Mouse (Mus musculus) erythroblast, embryonic 14.5 days (primary cell): ENCODE measurements at regions not wholly inside any gene's neighbourhood (a gene's known extent, or its start where the extent isn't known, plus 50 kb on each side); places are given as distances from the start of the nearest gene placed in this dataset.

Experiments
- H3K27me3 ChIP-seq: 2 replicates; pipeline ENCODE4 v1.6.1; 2012; ENCODE audit warnings: inconsistent platforms; ENCODE audit not compliant: control insufficient read depth
- H3K36me3 ChIP-seq: 2 replicates; pipeline ENCODE4 v1.6.1; 2012; ENCODE audit warnings: mild to moderate bottlenecking, inconsistent platforms; ENCODE audit not compliant: control insufficient read depth
- H3K4me1 ChIP-seq: 2 replicates; pipeline ENCODE4 v1.6.1; 2012; ENCODE audit warnings: inconsistent platforms; ENCODE audit not compliant: control insufficient read depth
- H3K4me3 ChIP-seq: replicated peaks from 2 replicates; pipeline ENCODE3; 2012; ENCODE audit warnings: moderate library complexity, mild to moderate bottlenecking, inconsistent platforms
- H3K9me3 ChIP-seq: 2 replicates; pipeline ENCODE4 v1.6.1; 2012; ENCODE audit warnings: low read length, inconsistent platforms, mixed read lengths; ENCODE audit not compliant: control insufficient read depth
- GATA1 ChIP-seq: IDR thresholded peaks from 2 replicates; pipeline ENCODE4 v1.6.1; 2012; ENCODE audit warnings: low read length, inconsistent platforms, mixed read lengths
- TAL1 ChIP-seq: IDR thresholded peaks from 3 replicates; pipeline ENCODE4 v1.6.1; 2012; ENCODE audit warnings: low read length, inconsistent platforms, mixed read lengths

DNA sequence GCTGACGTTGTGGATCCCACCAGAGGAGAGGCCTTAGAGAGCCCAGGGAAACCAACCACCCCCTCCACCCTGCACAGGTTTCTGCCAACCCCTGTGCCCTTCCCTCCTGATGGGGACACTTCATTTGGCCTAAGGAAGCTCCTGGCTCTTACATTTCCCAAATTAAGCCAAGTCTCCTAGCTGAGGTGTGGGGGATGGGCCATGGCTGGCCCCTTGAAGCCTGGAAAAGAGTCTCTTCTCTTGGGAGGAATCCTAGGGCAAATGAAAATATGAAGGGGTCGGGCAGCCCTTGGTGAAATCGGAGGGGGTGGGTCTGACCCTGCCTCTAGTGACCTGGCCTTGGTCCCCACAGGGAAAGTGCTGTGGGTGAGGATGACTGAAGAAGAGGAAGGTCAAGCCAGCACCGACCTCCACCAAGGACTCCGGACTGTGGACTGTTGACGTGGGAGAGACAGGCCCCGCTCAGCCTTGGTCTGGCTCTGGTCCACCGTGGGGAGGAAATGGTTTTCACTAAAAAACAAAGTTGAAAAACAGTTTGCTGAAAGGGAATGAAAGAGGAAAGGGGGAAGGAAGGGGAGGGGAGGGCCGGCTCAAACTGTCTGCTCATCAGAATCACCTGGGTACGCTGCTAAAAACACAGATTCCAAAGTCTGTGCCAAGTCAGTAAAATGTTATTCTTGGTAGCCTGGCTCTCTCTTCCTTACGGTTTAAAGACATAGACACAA, 150.0 kb downstream of the Zfp36l2 start:
- no peaks in the 10 kb centered on the region; the same call in 1 of the 2 replicates for H3K4me1 ChIP-seq
- no peak overlapping the region for H3K4me3 ChIP-seq
- no peak for TF ChIP-seq GATA1
- TF ChIP-seq TAL1: no peak
- peaks cover 5% of the 10 kb centered on the region; the same call in 1 of the 2 replicates for H3K9me3 ChIP-seq
- H3K36me3 ChIP-seq: no peaks in the 10 kb centered on the region
- no peaks in the 10 kb centered on the region for H3K27me3 ChIP-seq

DNA sequence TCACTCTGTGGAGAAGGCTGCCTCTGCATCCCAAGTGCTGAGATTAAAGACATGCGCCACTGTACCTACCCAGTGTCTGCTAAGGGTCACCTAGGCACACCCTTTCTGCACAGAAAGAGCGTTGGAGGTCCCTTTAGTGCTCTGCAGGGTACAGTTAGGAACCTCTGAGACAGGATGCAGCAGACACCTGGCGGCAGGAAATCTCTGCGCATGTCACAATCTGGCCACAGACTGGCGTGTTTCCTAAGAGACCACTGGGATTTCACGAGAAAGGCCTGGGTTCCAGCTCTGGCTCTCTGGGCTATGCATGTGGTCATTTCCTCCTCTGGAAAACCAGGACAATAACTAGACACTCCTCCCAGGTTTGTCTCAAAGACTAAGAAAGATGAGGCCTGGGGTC, 151.7 kb downstream of the Zfp36l2 start:
- no peaks in the 10 kb centered on the region for H3K27me3 ChIP-seq
- H3K4me1 ChIP-seq: no peaks in the 10 kb centered on the region; the same call in 1 of the 2 replicates

GRCm38 (mm10) chr17:84034801-84035200, 152.9 kb downstream of the Zfp36l2 start:
- no peaks in the 10 kb centered on the region for H3K27me3 ChIP-seq
- no peak for TF ChIP-seq GATA1

More for the DNA sequence above, 151.7 kb downstream of the Zfp36l2 start:
- H3K36me3 ChIP-seq: no peaks in the 10 kb centered on the region
- H3K9me3 ChIP-seq: peaks cover 5% of the 10 kb centered on the region; the same call in 1 of the 2 replicates
- TF ChIP-seq TAL1: no peak
- no peak for TF ChIP-seq GATA1
- H3K4me3 ChIP-seq: no peak overlapping the region

GRCm38 (mm10) chr17:84032441-84032840, 155.3 kb downstream of the Zfp36l2 start:
- TF ChIP-seq GATA1: no peak
- no peak for TF ChIP-seq TAL1
- no peaks in the 10 kb centered on the region; the same call in 1 of the 2 replicates for H3K27me3 ChIP-seq

More at GRCm38 (mm10) chr17:84034801-84035200, 152.9 kb downstream of the Zfp36l2 start:
- Histone ChIP-seq H3K36me3 (no peaks in the 10 kb centered on the region), H3K9me3 (peaks cover 6% of the 10 kb centered on the region; the same call in 1 of the 2 replicates), H3K4me3 (no peak overlapping the region), H3K4me1 (no peaks in the 10 kb centered on the region; the same call in 1 of the 2 replicates)

GRCm38 (mm10) chr17:84031833-84032232, 155.9 kb downstream of the Zfp36l2 start:
- Histone ChIP-seq H3K4me3 (no peak overlapping the region), H3K27me3 (no peaks in the 10 kb centered on the region; the same call in 1 of the 2 replicates), H3K4me1 (peaks cover 7% of the 10 kb centered on the region), H3K36me3 (no peaks in the 10 kb centered on the region), H3K9me3 (peaks cover 2% of the 10 kb centered on the region; the same call in 1 of the 2 replicates)
- no peak for TF ChIP-seq TAL1
- no peak for TF ChIP-seq GATA1

More at GRCm38 (mm10) chr17:84032441-84032840, 155.3 kb downstream of the Zfp36l2 start:
- Histone ChIP-seq H3K9me3 (peaks cover 2% of the 10 kb centered on the region; the same call in 1 of the 2 replicates), H3K4me3 (no peak overlapping the region), H3K4me1 (peaks cover 7% of the 10 kb centered on the region), H3K36me3 (no peaks in the 10 kb centered on the region)

- Histone ChIP-seq H3K36me3 (no peaks in the 10 kb centered on the region), H3K4me1 (peaks cover 7% of the 10 kb centered on the region), H3K27me3 (no peaks in the 10 kb centered on the region; the same call in 1 of the 2 replicates), H3K4me3 (no peak overlapping the region), H3K9me3 (peaks cover 2% of the 10 kb centered on the region; the same call in 1 of the 2 replicates)
- no peak for TF ChIP-seq GATA1
Measured at GRCm38 (mm10) chr17:84031381-84031780, 156.4 kb downstream of the Zfp36l2 start.

GRCm38 (mm10) chr17:84030699-84031098, 157.0 kb downstream of the Zfp36l2 start:
- no peaks in the 10 kb centered on the region; the same call in 1 of the 2 replicates for H3K27me3 ChIP-seq
- no peak for TF ChIP-seq GATA1
- TF ChIP-seq TAL1: no peak
- H3K4me3 ChIP-seq: no peak overlapping the region

DNA sequence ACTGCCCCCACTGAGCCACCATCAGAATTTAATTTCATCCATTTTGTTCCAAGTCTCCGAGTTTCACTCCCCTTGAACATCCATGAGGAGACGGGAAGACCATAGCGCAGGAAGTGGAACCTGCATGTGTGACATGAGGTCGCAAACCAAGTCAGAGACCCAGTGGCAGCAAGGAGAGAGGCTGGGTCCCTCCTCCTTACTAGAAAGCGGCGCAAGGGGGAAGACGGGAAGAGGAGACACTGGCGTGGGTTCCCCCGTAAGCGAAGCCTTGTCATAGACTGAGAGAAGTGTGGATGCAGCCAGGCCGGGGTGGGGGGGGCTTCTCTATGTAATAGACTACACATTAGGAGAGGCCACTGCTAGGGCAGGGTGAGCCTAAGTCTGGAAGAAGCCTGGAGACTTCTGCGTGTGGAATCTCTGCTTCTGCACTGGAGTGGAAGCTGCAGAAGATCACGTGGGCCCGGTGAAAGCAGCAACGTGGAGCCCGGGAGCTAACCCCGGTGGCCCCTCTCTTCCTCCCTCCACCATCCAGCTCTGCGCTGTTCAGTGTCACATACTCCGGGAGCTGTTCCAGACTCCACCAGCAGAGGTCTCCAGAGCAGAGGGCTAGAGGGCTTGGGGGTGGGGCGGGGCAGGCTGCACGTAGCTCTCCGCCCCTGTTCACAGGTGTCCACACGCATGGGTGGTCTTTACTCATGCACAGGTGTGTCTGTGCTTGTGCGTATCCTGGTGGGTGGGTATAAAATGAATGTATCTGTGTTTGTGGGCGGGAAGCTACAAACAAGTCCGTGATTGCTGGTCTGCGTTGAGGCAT, 159.4 kb downstream of the Zfp36l2 start:
- H3K4me3 ChIP-seq: no peak overlapping the region
- H3K27me3 ChIP-seq: no peaks in the 10 kb centered on the region; the same call in 1 of the 2 replicates
- peaks cover 7% of the 10 kb centered on the region for H3K4me1 ChIP-seq
- peaks cover 12% of the 10 kb centered on the region for H3K9me3 ChIP-seq
- H3K36me3 ChIP-seq: no peaks in the 10 kb centered on the region
- TF ChIP-seq GATA1 (no peak), TAL1 (no peak)

More at GRCm38 (mm10) chr17:84030699-84031098, 157.0 kb downstream of the Zfp36l2 start:
- H3K4me1 ChIP-seq: peaks cover 7% of the 10 kb centered on the region
- no peaks in the 10 kb centered on the region for H3K36me3 ChIP-seq
- peaks cover 2% of the 10 kb centered on the region; the same call in 1 of the 2 replicates for H3K9me3 ChIP-seq

GRCm38 (mm10) chr17:84027275-84027674, 160.5 kb downstream of the Zfp36l2 start:
- Histone ChIP-seq H3K27me3 (no peaks in the 10 kb centered on the region; the same call in 1 of the 2 replicates), H3K9me3 (peaks cover 12% of the 10 kb centered on the region), H3K36me3 (no peaks in the 10 kb centered on the region), H3K4me1 (peaks cover 7% of the 10 kb centered on the region), H3K4me3 (no peak overlapping the region)
- no peak for TF ChIP-seq TAL1
- no peak for TF ChIP-seq GATA1
